Mouse (Mus musculus): ENCODE measurements around the gene Ifitm5. TPM values are rescaled to one million over a fixed set of nuclear protein-coding genes. Genes with fewer than 3 reads are reported as not detected.

The Ifitm5 gene
- total and polyA plus RNA-seq, 3 experiments = 0.31 to 1.1 TPM; not detected in 1

- TF ChIP-seq RAD21 (IDR thresholded peaks at IDR 0.05; ENCODE audit: low read depth, low read length) (peak; percentile 63), ZC3H11A (IDR thresholded peaks at IDR 0.05; ENCODE audit: low read depth, low read length) (peak; percentile 32), CTCF (IDR thresholded peaks at IDR 0.05 in 2 of 3, conservative IDR thresholded peaks at IDR 0.05 in 1 of 3; ENCODE audit: control insufficient read depth in 1 of 3, insufficient read depth in 1 of 3, low read depth in 2 of 3, low read length in 3 of 3, poor library complexity in 1 of 3, severe bottlenecking in 1 of 3) (peak in 2 of 3 experiments; percentile 27 to 57; a peak in 3 of 6 replicates), HCFC1 (IDR thresholded peaks at IDR 0.05; ENCODE audit: low read depth, low read length) (no peak), SMC3 (IDR thresholded peaks at IDR 0.05; ENCODE audit: low read depth, low read length) (peak; percentile 63)
- peaks cover 0 to 10% of the 10 kb centered on the region in 2 experiments; a peak in 2 of 4 replicates for H3K4me1 ChIP-seq (ENCODE audit: control insufficient read depth in 1 of 2, insufficient read depth in 2 of 2, low read length in 2 of 2)
- no peak for DNase-seq (ENCODE audit: low read depth, low spot score)
- H3K27ac ChIP-seq (ENCODE audit: control insufficient read depth, low read depth, low read length) = no peak overlapping the region
- H3K9me3 ChIP-seq (replicated peaks; ENCODE audit: insufficient read depth, low read length) = no peaks in the 10 kb centered on the region
- peaks cover 0 to 6% of the 10 kb centered on the region in 2 experiments; a peak in 3 of 4 replicates for H3K27me3 ChIP-seq (ENCODE audit: control insufficient read depth in 1 of 2, insufficient read depth in 2 of 2, low read length in 2 of 2)
- peaks cover 13% of the 10 kb centered on the region for H3K79me2 ChIP-seq (ENCODE audit: control insufficient read depth, insufficient read depth, low read length, poor library complexity)
- no peak overlapping the region for H3K4me3 ChIP-seq (ENCODE audit: control insufficient read depth in 1 of 2, insufficient read depth in 1 of 2, low read depth in 2 of 2, low read length in 2 of 2)
- peaks cover 0 to 2% of the 10 kb centered on the region in 2 experiments; a peak in 1 of 4 replicates for H3K36me3 ChIP-seq (ENCODE audit: control insufficient read depth in 1 of 2, insufficient read depth in 2 of 2, low read length in 2 of 2)
- H3K9ac ChIP-seq (ENCODE audit: control insufficient read depth, low read depth, low read length, poor library complexity, severe bottlenecking) = no peak overlapping the region
Measured at GRCm38 (mm10) chr7:140959181-140959901, 9.2 kb upstream of the Ifitm5 start.

- H3K36me3 ChIP-seq (ENCODE audit: control insufficient read depth in 1 of 2, insufficient read depth in 2 of 2, low read length in 2 of 2) = peaks cover 0 to 14% of the 10 kb centered on the region in 2 experiments; a peak in 2 of 4 replicates
- H3K27ac ChIP-seq (ENCODE audit: control insufficient read depth, low read depth, low read length) = peak overlapping the region; percentile 50
- H3K9ac ChIP-seq (ENCODE audit: control insufficient read depth, low read depth, low read length, poor library complexity, severe bottlenecking) = peak overlapping the region; percentile 48
- DNase-seq (ENCODE audit: low read depth, low spot score) = no peak
- TF ChIP-seq POLR2A (IDR thresholded peaks at IDR 0.05; ENCODE audit: control insufficient read depth in 1 of 2, insufficient read depth in 1 of 2, low read depth in 1 of 2, low read length in 2 of 2, poor library complexity in 1 of 2) (no peak), HCFC1 (IDR thresholded peaks at IDR 0.05; ENCODE audit: low read depth, low read length) (no peak), SMC3 (IDR thresholded peaks at IDR 0.05; ENCODE audit: low read depth, low read length) (no peak), RAD21 (IDR thresholded peaks at IDR 0.05; ENCODE audit: low read depth, low read length) (no peak), TBP (IDR thresholded peaks at IDR 0.05; ENCODE audit: low read depth, low read length) (no peak), CHD2 (IDR thresholded peaks at IDR 0.05; ENCODE audit: low read length) (peak; percentile 6; the same call in 1 of the 2 replicates)
- H3K4me3 ChIP-seq (ENCODE audit: control insufficient read depth in 1 of 2, insufficient read depth in 1 of 2, low read depth in 2 of 2, low read length in 2 of 2) = peak overlapping the region; percentile 69 to 70
- H3K27me3 ChIP-seq (ENCODE audit: control insufficient read depth in 1 of 2, insufficient read depth in 2 of 2, low read length in 2 of 2) = no peaks in the 10 kb centered on the region; a peak in 1 of 4 replicates
- no peaks in the 10 kb centered on the region for H3K9me3 ChIP-seq (replicated peaks; ENCODE audit: insufficient read depth, low read length)
- peaks cover 29% of the 10 kb centered on the region for H3K79me2 ChIP-seq (ENCODE audit: control insufficient read depth, insufficient read depth, low read length, poor library complexity)
- peaks cover 0 to 21% of the 10 kb centered on the region in 2 experiments; a peak in 3 of 4 replicates for H3K4me1 ChIP-seq (ENCODE audit: control insufficient read depth in 1 of 2, insufficient read depth in 2 of 2, low read length in 2 of 2)
Measured at GRCm38 (mm10) chr7:140956556-140956869, 6.4 kb upstream of the Ifitm5 start.

GRCm38 (mm10) chr7:140955758-140956555 is 5.9 kb upstream of the Ifitm5 start, which contains the start of the genes Gm45717 and Ifitm2:
TSS of gene Gm45717 (minus strand) at chr7:140955937.
TSS of gene Ifitm2 (minus strand) at chr7:140955987.
- Histone ChIP-seq H3K27ac (ENCODE audit: control insufficient read depth, low read depth, low read length) (peak within 1 kb of the TSS; percentile 58), H3K79me2 (ENCODE audit: control insufficient read depth, insufficient read depth, low read length, poor library complexity) (peaks cover 29% of the 10 kb centered on the region), H3K9ac (ENCODE audit: control insufficient read depth, low read depth, low read length, poor library complexity, severe bottlenecking) (peak within 1 kb of the TSS; percentile 63), H3K27me3 (ENCODE audit: control insufficient read depth in 1 of 2, insufficient read depth in 2 of 2, low read length in 2 of 2) (no peaks in the 10 kb centered on the region), H3K4me1 (ENCODE audit: control insufficient read depth in 1 of 2, insufficient read depth in 2 of 2, low read length in 2 of 2) (peaks cover 0 to 21% of the 10 kb centered on the region in 2 experiments; a peak in 3 of 4 replicates), H3K36me3 (ENCODE audit: control insufficient read depth in 1 of 2, insufficient read depth in 2 of 2, low read length in 2 of 2) (peaks cover 0 to 14% of the 10 kb centered on the region in 2 experiments; a peak in 2 of 4 replicates), H3K9me3 (replicated peaks; ENCODE audit: insufficient read depth, low read length) (no peaks in the 10 kb centered on the region), H3K4me3 (ENCODE audit: control insufficient read depth in 1 of 2, insufficient read depth in 1 of 2, low read depth in 2 of 2, low read length in 2 of 2) (peak within 1 kb of the TSS; percentile 69 to 70)
- peak; percentile 97 for DNase-seq (ENCODE audit: low read depth, low spot score)
- no peak for TF ChIP-seq BHLHE40 (IDR thresholded peaks at IDR 0.05; ENCODE audit: borderline replicate concordance, low read depth, low read length)
- no peak for TF ChIP-seq ZC3H11A (IDR thresholded peaks at IDR 0.05; ENCODE audit: low read depth, low read length)
- TF ChIP-seq HCFC1 (IDR thresholded peaks at IDR 0.05; ENCODE audit: low read depth, low read length) = peak; percentile 58; the same call in 1 of the 2 replicates
- peak; percentile 91 for TF ChIP-seq POLR2AphosphoS2 (IDR thresholded peaks at IDR 0.05; ENCODE audit: low read length)
- peak in 1 of 2 experiments; percentile 90; a peak in 3 of 4 replicates for TF ChIP-seq POLR2A (IDR thresholded peaks at IDR 0.05; ENCODE audit: control insufficient read depth in 1 of 2, insufficient read depth in 1 of 2, low read depth in 1 of 2, low read length in 2 of 2, poor library complexity in 1 of 2)
- TF ChIP-seq ETS1 (IDR thresholded peaks at IDR 0.05; ENCODE audit: low read depth, low read length) = peak; percentile 19; the same call in 1 of the 2 replicates
- no peak for TF ChIP-seq ZNF384 (IDR thresholded peaks at IDR 0.05; ENCODE audit: low read depth, low read length)
- TF ChIP-seq MEF2A (IDR thresholded peaks at IDR 0.05; ENCODE audit: extremely low read depth, insufficient replicate concordance, low read depth, low read length, poor library complexity, severe bottlenecking) = no peak
- no peak for TF ChIP-seq USF1 (IDR thresholded peaks at IDR 0.05; ENCODE audit: low read depth, low read length)
- peak; percentile 51; the same call in 1 of the 2 replicates for TF ChIP-seq TBP (IDR thresholded peaks at IDR 0.05; ENCODE audit: low read depth, low read length)
- TF ChIP-seq SIN3A (IDR thresholded peaks at IDR 0.05; ENCODE audit: low read length) = no peak; the same call in 1 of the 2 replicates
- no peak; the same call in 1 of the 2 replicates for TF ChIP-seq MAZ (IDR thresholded peaks at IDR 0.05; ENCODE audit: low read depth, low read length)
- peak; percentile 68 for TF ChIP-seq MXI1 (IDR thresholded peaks at IDR 0.05; ENCODE audit: low read depth, low read length)
- no peak for TF ChIP-seq E2F4 (IDR thresholded peaks at IDR 0.05; ENCODE audit: borderline replicate concordance, low read depth, low read length)
- TF ChIP-seq ELF1 (IDR thresholded peaks at IDR 0.05; ENCODE audit: low read depth, low read length) = peak; percentile 32; the same call in 1 of the 2 replicates
- TF ChIP-seq TCF12 (IDR thresholded peaks at IDR 0.05; ENCODE audit: low read depth, low read length) = peak; percentile 43; the same call in 1 of the 2 replicates
